Mouse (Mus musculus): ENCODE measurements around the gene Cep72.

- TF ChIP-seq CTCF (IDR thresholded peaks at IDR 0.05; ENCODE audit: low read depth, low read length) (no peak), GATA1 (IDR thresholded peaks at IDR 0.05; ENCODE audit: borderline replicate concordance, low read length) (no peak), TAL1 (conservative IDR thresholded peaks at IDR 0.05; ENCODE audit: low read depth, low read length) (no peak), POLR2AphosphoS5 (IDR thresholded peaks at IDR 0.05; ENCODE audit: insufficient replicate concordance, low read depth, low read length) (no peak), GATA2 (IDR thresholded peaks at IDR 0.05; ENCODE audit: borderline replicate concordance, low read depth, low read length) (no peak)
Measured at GRCm38 (mm10) chr13:74071714-74072113, 9.6 kb upstream of the Cep72 start.
